Mouse (Mus musculus) 3134 (cell line): ENCODE results near the gene Mtap.

Experiments
- DNase-seq: peaks from one replicate; pipeline ENCODE4 v3.0.0-alpha.2; 2011; ENCODE audit warnings: low spot score; ENCODE audit not compliant: insufficient read length; ENCODE audit errors: extremely low read depth

Gene Mtap

GRCm38 (mm10) chr4:89200806-89201205 is 63.9 kb downstream of the Mtap start:
- DNase-seq, result no peak

- no peak for DNase-seq
Observed at GRCm38 (mm10) chr4:89209310-89209709, 72.4 kb downstream of the Mtap start.

GRCm38 (mm10) chr4:89210314-89210713 is 73.4 kb downstream of the Mtap start:
- no peak for DNase-seq

- no peak for DNase-seq
Observed at GRCm38 (mm10) chr4:89212178-89212577, 75.3 kb downstream of the Mtap start.
